ENCODE assay signal across 9 mouse cellular contexts in the genomic region with DNA sequence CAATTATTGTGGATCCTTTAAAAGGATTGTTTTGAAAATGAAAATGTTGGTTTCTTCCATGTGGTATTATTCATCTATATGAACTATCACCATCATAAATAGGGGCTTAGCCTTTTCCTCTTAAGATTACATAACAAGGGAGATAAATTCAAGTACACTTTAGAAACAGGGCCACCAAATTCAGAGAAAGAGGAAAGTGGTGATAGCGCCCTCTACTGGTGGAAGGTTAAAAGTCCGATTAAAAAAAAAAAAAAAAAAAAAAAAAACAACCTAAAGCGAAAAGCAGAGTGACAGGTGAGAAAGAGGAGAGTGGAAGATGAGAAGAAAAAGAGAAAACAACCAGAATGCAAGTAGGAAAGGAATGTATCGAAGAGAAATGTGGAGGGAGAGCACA.
DNase-seq lines count a peak whose midpoint lies in the region; ATAC-seq and TF ChIP-seq lines count a peak whose summit lies in the region.
"Had no signal": no experiment of that assay in that cellular context is flagged by ENCODE, and none has a peak within 500 bp of the region (broad histone marks: within the 10 kb centered on the region; RNA-seq: fewer than 3 reads in every experiment).

No protein-coding gene starts in this region.

- TF ChIP-seq CTCF in liver, adult 2 months (IDR thresholded peaks at IDR 0.05; ENCODE audit: low read depth, low read length), result peak; percentile 21; the same call in 1 of the 2 replicates
- no peak for TF ChIP-seq CTCF in brain, embryonic 14.5 days (IDR thresholded peaks at IDR 0.05; ENCODE audit: borderline replicate concordance, extremely low read depth, insufficient read depth, insufficient read length)
- TF ChIP-seq CTCF in lung, postnatal 0 days (IDR thresholded peaks at IDR 0.05), result peak; percentile 67

- no peak for TF ChIP-seq POLR2A in liver, adult 2 months (IDR thresholded peaks at IDR 0.05; ENCODE audit: extremely low read depth, insufficient read depth, low read length)
- TF ChIP-seq POLR2A in brain, embryonic 14.5 days (IDR thresholded peaks at IDR 0.05; ENCODE audit: borderline replicate concordance, extremely low read depth, insufficient read depth, insufficient read length, poor library complexity, severe bottlenecking), result no peak

- H3K27me3 ChIP-seq in liver, adult 2 months (ENCODE audit: control insufficient read depth, insufficient read depth, low read length), result no peaks in the 10 kb centered on the region
- H3K27me3 ChIP-seq in lung, postnatal 0 days (replicated peaks; ENCODE audit: insufficient read depth, low read length), result no peaks in the 10 kb centered on the region
- no peaks in the 10 kb centered on the region; the same call in 1 of the 2 replicates for H3K27me3 ChIP-seq in forebrain, embryonic 16.5 days (replicated peaks; ENCODE audit: control insufficient read depth, insufficient read depth, low read length)
- H3K27me3 ChIP-seq: liver, embryonic 15.5 days had no signal

- no peak overlapping the region for H3K4me2 ChIP-seq in lung, postnatal 0 days (replicated peaks; ENCODE audit: low read depth, low read length)
- no peak overlapping the region for H3K4me2 ChIP-seq in forebrain, embryonic 16.5 days (ENCODE audit: low read length)
- H3K4me2 ChIP-seq: liver, embryonic 15.5 days had no signal

- WGBS in liver, adult 2 months, result 10% methylated on average over 4 of the region's 4 CpGs
- 3% methylated on average over 3 of the region's 4 CpGs for WGBS in lung, postnatal 0 days
- 3% methylated on average over 4 of the region's 4 CpGs for WGBS in forebrain, embryonic 16.5 days

- no peaks in the 10 kb centered on the region for H3K36me3 ChIP-seq in liver, adult 2 months (ENCODE audit: control insufficient read depth, insufficient read depth, low read length)
- H3K36me3 ChIP-seq in lung, postnatal 0 days (ENCODE audit: insufficient read depth, low read length), result no peaks in the 10 kb centered on the region
- no peaks in the 10 kb centered on the region for H3K36me3 ChIP-seq in forebrain, embryonic 16.5 days (ENCODE audit: control insufficient read depth, insufficient read depth)

- DNase-seq in adrenal gland, postnatal 10 days, result peak; percentile 55
- no peak for DNase-seq in adrenal gland, postnatal 25 days
- DNase-seq in liver, adult 2 months (ENCODE audit: extremely low read depth, low read depth, low spot score), result peak; percentile 38
- no peak for DNase-seq in liver
- peak; percentile 69 for DNase-seq in brain, embryonic 14.5 days (ENCODE audit: low read depth)
- peak; percentile 74 for DNase-seq in lung, postnatal 0 days (ENCODE audit: low spot score)
- DNase-seq in ovary, postnatal 10 days (ENCODE audit: low spot score), result no peak

- H3K27ac ChIP-seq in liver, adult 2 months (replicated peaks; ENCODE audit: insufficient read depth, low read depth, low read length), result no peak overlapping the region
- H3K27ac ChIP-seq in lung, postnatal 0 days (ENCODE audit: low read length), result no peak overlapping the region
- H3K27ac ChIP-seq in forebrain, embryonic 16.5 days (ENCODE audit: low read length), result no peak overlapping the region
- H3K27ac ChIP-seq: liver, embryonic 15.5 days had no signal

- no peaks in the 10 kb centered on the region for H3K79me2 ChIP-seq in liver, adult 2 months (ENCODE audit: control insufficient read depth, insufficient read depth, low read length)

- H3K4me1 ChIP-seq in liver, adult 2 months (ENCODE audit: control insufficient read depth, insufficient read depth, low read length), result peaks cover 18% of the 10 kb centered on the region
- H3K4me1 ChIP-seq in lung, postnatal 0 days (ENCODE audit: insufficient read depth, low read depth, low read length), result no peaks in the 10 kb centered on the region
- peaks cover 12% of the 10 kb centered on the region for H3K4me1 ChIP-seq in forebrain, embryonic 16.5 days (replicated peaks; ENCODE audit: control insufficient read depth, insufficient read depth, low read length)

- no peaks in the 10 kb centered on the region for H3K9me3 ChIP-seq in lung, postnatal 0 days (ENCODE audit: low read length)
- H3K9me3 ChIP-seq in forebrain, embryonic 16.5 days (ENCODE audit: control insufficient read depth, low read length), result no peaks in the 10 kb centered on the region
- H3K9me3 ChIP-seq: liver, embryonic 15.5 days had no signal

- TF ChIP-seq EP300 in lung, postnatal 0 days (IDR thresholded peaks at IDR 0.05), result no peak

- ATAC-seq in lung, postnatal 0 days, result no peak
- ATAC-seq in forebrain, embryonic 16.5 days, result no peak

- no peak overlapping the region for H3K4me3 ChIP-seq in liver, adult 2 months (ENCODE audit: insufficient read depth, low read depth, low read length)
- H3K4me3 ChIP-seq in lung, postnatal 0 days (ENCODE audit: low read depth, low read length), result no peak overlapping the region
- H3K4me3 ChIP-seq in forebrain, embryonic 16.5 days (replicated peaks; ENCODE audit: low read length), result no peak overlapping the region
- H3K4me3 ChIP-seq: liver, embryonic 15.5 days had no signal

- no peak overlapping the region for H3K9ac ChIP-seq in liver, adult 2 months (ENCODE audit: low read depth, low read length)
- H3K9ac ChIP-seq in lung, postnatal 0 days (replicated peaks; ENCODE audit: low read depth), result no peak overlapping the region
- H3K9ac ChIP-seq in forebrain, embryonic 16.5 days (replicated peaks; ENCODE audit: low read depth, low read length), result no peak overlapping the region
- H3K9ac ChIP-seq: liver, embryonic 15.5 days had no signal

Comparison
In these comparisons a context has a peak if more than half of its experiments do, and no peak if none do; other contexts are left out.
1. DNase-seq: peak in adrenal gland, postnatal 10 days (single experiment), liver, adult 2 months (single experiment), brain, embryonic 14.5 days (single experiment) and lung, postnatal 0 days (single experiment); none in adrenal gland, postnatal 25 days (single experiment), liver (single experiment) and ovary, postnatal 10 days (single experiment).